ENCODE assay signal across 23 mouse cellular contexts in the genomic region with DNA sequence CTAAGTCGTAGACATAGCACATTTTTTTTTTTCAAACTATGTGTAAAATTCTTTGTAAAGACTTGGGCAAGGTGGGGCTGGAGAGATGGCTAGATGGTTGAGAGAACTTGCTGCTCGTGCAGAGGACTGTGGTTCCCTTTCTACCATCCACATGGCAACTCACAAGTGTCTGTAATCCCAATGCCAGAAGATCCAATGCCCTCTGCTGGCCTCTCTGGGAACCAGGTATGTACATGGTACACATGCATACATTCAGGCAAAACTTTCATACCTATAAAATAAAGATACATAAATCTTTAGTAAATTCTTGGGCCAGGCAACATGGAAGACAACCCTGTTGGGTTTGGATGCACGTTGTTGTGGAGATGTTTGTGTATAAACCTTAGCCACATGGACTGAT.
DNase-seq lines count a peak whose midpoint lies in the region; ATAC-seq and TF ChIP-seq lines count a peak whose summit lies in the region.
"Had no signal": no experiment of that assay in that cellular context is flagged by ENCODE, and none has a peak within 500 bp of the region (broad histone marks: within the 10 kb centered on the region; RNA-seq: fewer than 3 reads in every experiment).

No protein-coding gene starts in this region.

- H3K4me1 ChIP-seq in kidney, postnatal 0 days (replicated peaks; ENCODE audit: insufficient read depth, low read length): no peaks in the 10 kb centered on the region
- no peaks in the 10 kb centered on the region for H3K4me1 ChIP-seq in kidney, embryonic 16.5 days (ENCODE audit: insufficient read depth, low read length)
- no peaks in the 10 kb centered on the region for H3K4me1 ChIP-seq in midbrain, postnatal 0 days (ENCODE audit: insufficient read depth, low read length)
- H3K4me1 ChIP-seq in midbrain, embryonic 15.5 days: no peaks in the 10 kb centered on the region
- H3K4me1 ChIP-seq: embryonic facial prominence, embryonic 10.5 days; heart, embryonic 10.5 days; hindbrain, embryonic 10.5 days; limb, embryonic 12.5 days; neural tube, embryonic 15.5 days had no signal

- peak; percentile 43 to 45 for DNase-seq in cerebellum, postnatal 10 days
- DNase-seq in cerebellum, adult 11-12 months: no peak
- no peak for DNase-seq in kidney, postnatal 0 days (ENCODE audit: low spot score)
- DNase-seq in midbrain, postnatal 0 days (ENCODE audit: low spot score): no peak
- no peak for DNase-seq in frontal cortex, postnatal 36 days (ENCODE audit: low spot score in 2 of 2)
- no peak for DNase-seq in frontal cortex, postnatal 14 days (ENCODE audit: low spot score in 2 of 2)
- DNase-seq: adrenal gland, postnatal 25 days; cerebellum, adult 9-11 months; kidney, adult 18-20 months; kidney, postnatal 10 days; liver, postnatal 0 days; thymus, adult 2 months; thymus, postnatal 4 days had no signal

- peak; percentile 26; the same call in 1 of the 2 replicates for TF ChIP-seq CTCF in kidney, postnatal 0 days (IDR thresholded peaks at IDR 0.05; ENCODE audit: low read depth)
- peak; percentile 43 for TF ChIP-seq CTCF in midbrain, postnatal 0 days (IDR thresholded peaks at IDR 0.05)

- no peaks in the 10 kb centered on the region for H3K9me3 ChIP-seq in kidney, postnatal 0 days (replicated peaks; ENCODE audit: low read length)
- no peaks in the 10 kb centered on the region for H3K9me3 ChIP-seq in kidney, embryonic 16.5 days (ENCODE audit: low read length)
- no peaks in the 10 kb centered on the region for H3K9me3 ChIP-seq in midbrain, postnatal 0 days (ENCODE audit: low read length)
- H3K9me3 ChIP-seq in midbrain, embryonic 15.5 days: no peaks in the 10 kb centered on the region
- H3K9me3 ChIP-seq: embryonic facial prominence, embryonic 10.5 days; heart, embryonic 10.5 days; limb, embryonic 12.5 days; neural tube, embryonic 15.5 days had no signal

- H3K36me3 ChIP-seq in kidney, postnatal 0 days (ENCODE audit: insufficient read depth, low read length): no peaks in the 10 kb centered on the region
- H3K36me3 ChIP-seq in kidney, embryonic 16.5 days (ENCODE audit: insufficient read depth, low read length): no peaks in the 10 kb centered on the region
- H3K36me3 ChIP-seq in midbrain, postnatal 0 days (ENCODE audit: insufficient read depth, low read length): no peaks in the 10 kb centered on the region
- no peaks in the 10 kb centered on the region for H3K36me3 ChIP-seq in midbrain, embryonic 15.5 days (replicated peaks)
- H3K36me3 ChIP-seq: embryonic facial prominence, embryonic 10.5 days; heart, embryonic 10.5 days; limb, embryonic 12.5 days had no signal

- H3K9ac ChIP-seq in kidney, postnatal 0 days (ENCODE audit: low read depth, low read length): no peak overlapping the region
- no peak overlapping the region for H3K9ac ChIP-seq in kidney, embryonic 16.5 days (replicated peaks; ENCODE audit: low read length)
- H3K9ac ChIP-seq in midbrain, postnatal 0 days (replicated peaks; ENCODE audit: low read length, poor library complexity, severe bottlenecking): no peak overlapping the region
- H3K9ac ChIP-seq in midbrain, embryonic 15.5 days: no peak overlapping the region
- H3K9ac ChIP-seq: limb, embryonic 12.5 days; liver, postnatal 0 days; neural tube, embryonic 15.5 days had no signal

- 71% methylated on average over 3 of the region's 3 CpGs for WGBS in kidney, postnatal 0 days
- 74% methylated on average over 3 of the region's 3 CpGs for WGBS in kidney, embryonic 16.5 days
- WGBS in midbrain, postnatal 0 days: 71% methylated on average over 3 of the region's 3 CpGs
- WGBS in midbrain, embryonic 15.5 days: 76% methylated on average over 3 of the region's 3 CpGs

- no peak overlapping the region for H3K4me2 ChIP-seq in kidney, postnatal 0 days (ENCODE audit: low read length)
- H3K4me2 ChIP-seq in kidney, embryonic 16.5 days (replicated peaks; ENCODE audit: low read depth, low read length): no peak overlapping the region
- H3K4me2 ChIP-seq in midbrain, postnatal 0 days (ENCODE audit: low read depth, low read length, poor library complexity, severe bottlenecking): no peak overlapping the region
- H3K4me2 ChIP-seq in midbrain, embryonic 15.5 days: no peak overlapping the region
- H3K4me2 ChIP-seq: limb, embryonic 12.5 days; liver, embryonic 11.5 days; neural tube, embryonic 15.5 days had no signal

- ATAC-seq in kidney, postnatal 0 days (replicated peaks; ENCODE audit: low FRiP score, low read depth): no peak
- no peak for ATAC-seq in kidney, embryonic 16.5 days (ENCODE audit: low FRiP score, low TSS enrichment)
- ATAC-seq in midbrain, postnatal 0 days (ENCODE audit: low FRiP score): no peak
- no peak for ATAC-seq in midbrain, embryonic 15.5 days (replicated peaks)
- ATAC-seq: forebrain, embryonic 16.5 days; liver, postnatal 0 days had no signal

- H3K27me3 ChIP-seq in kidney, postnatal 0 days (ENCODE audit: insufficient read depth, low read length): no peaks in the 10 kb centered on the region
- H3K27me3 ChIP-seq in kidney, embryonic 16.5 days (ENCODE audit: insufficient read depth, low read length): no peaks in the 10 kb centered on the region
- H3K27me3 ChIP-seq in midbrain, postnatal 0 days (ENCODE audit: insufficient read depth, low read length): no peaks in the 10 kb centered on the region
- H3K27me3 ChIP-seq in midbrain, embryonic 15.5 days (replicated peaks): no peaks in the 10 kb centered on the region
- H3K27me3 ChIP-seq: limb, embryonic 12.5 days; neural tube, embryonic 15.5 days had no signal

- H3K4me3 ChIP-seq in kidney, postnatal 0 days (replicated peaks; ENCODE audit: low read depth, low read length): no peak overlapping the region
- H3K4me3 ChIP-seq in kidney, embryonic 16.5 days (ENCODE audit: low read length): no peak overlapping the region
- H3K4me3 ChIP-seq in midbrain, postnatal 0 days (ENCODE audit: low read depth, low read length): no peak overlapping the region
- no peak overlapping the region for H3K4me3 ChIP-seq in midbrain, embryonic 15.5 days
- H3K4me3 ChIP-seq: embryonic facial prominence, embryonic 10.5 days; heart, embryonic 10.5 days; hindbrain, embryonic 10.5 days; limb, embryonic 12.5 days; neural tube, embryonic 15.5 days had no signal

- no peak overlapping the region for H3K27ac ChIP-seq in kidney, postnatal 0 days
- no peak overlapping the region for H3K27ac ChIP-seq in kidney, embryonic 16.5 days (ENCODE audit: low read length)
- H3K27ac ChIP-seq in midbrain, postnatal 0 days (ENCODE audit: low read depth, low read length): no peak overlapping the region
- H3K27ac ChIP-seq in midbrain, embryonic 15.5 days: no peak overlapping the region
- H3K27ac ChIP-seq: embryonic facial prominence, embryonic 10.5 days; heart, embryonic 10.5 days; hindbrain, embryonic 10.5 days; limb, embryonic 12.5 days; macrophage; neural tube, embryonic 15.5 days had no signal

Comparison
In these comparisons a context has a peak if more than half of its experiments do, and no peak if none do; other contexts are left out.
1. DNase-seq: peak in cerebellum, postnatal 10 days (2 of 2); none in cerebellum, adult 11-12 months (single experiment), kidney, postnatal 0 days (single experiment), midbrain, postnatal 0 days (single experiment), frontal cortex, postnatal 36 days (0 of 2) and frontal cortex, postnatal 14 days (0 of 2).